Mouse (Mus musculus): ENCODE measurements around the gene Whamm. TPM values are rescaled to one million over a fixed set of nuclear protein-coding genes. Genes with fewer than 3 reads are reported as not detected.

Whamm gene
- total and polyA plus RNA-seq, 3 experiments: 23.6 to 40.6 (median 25.3) TPM

DNA sequence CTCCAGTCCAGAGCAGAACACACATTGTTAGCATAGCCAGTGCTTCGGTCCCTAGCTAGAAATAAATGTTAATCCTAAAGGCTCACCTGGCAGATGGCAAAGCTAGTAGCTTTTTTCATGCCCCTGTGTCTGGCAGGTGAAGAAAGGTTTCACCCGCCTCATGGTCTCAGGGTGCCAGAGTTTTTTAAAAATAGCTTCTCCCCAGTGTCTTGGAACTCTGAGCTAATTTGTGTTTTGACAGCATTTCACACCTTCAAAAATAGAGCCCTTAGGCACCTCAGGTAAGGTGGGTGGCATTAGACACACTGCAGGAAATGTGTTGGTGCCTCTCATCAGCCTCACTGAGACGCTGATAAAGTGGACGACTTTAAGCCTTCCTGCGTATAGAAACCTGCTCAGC lies 24.0 kb downstream of the Whamm start:
- H3K4me1 ChIP-seq (ENCODE audit: insufficient read depth, low read depth, low read length): no peaks in the 10 kb centered on the region
- ATAC-seq (ENCODE audit: extremely low read depth, insufficient number of reproducible peaks, low FRiP score, poor library complexity, severe bottlenecking) (no peak), DNase-seq (ENCODE audit: low spot score) (no peak)
- no peaks in the 10 kb centered on the region for H3K9me3 ChIP-seq (replicated peaks)
- no peaks in the 10 kb centered on the region for H3K27me3 ChIP-seq (ENCODE audit: insufficient read depth, low read length)
- H3K36me3 ChIP-seq (replicated peaks): peaks cover 100% of the 10 kb centered on the region
- no peak for TF ChIP-seq GATA2 (IDR thresholded peaks at IDR 0.05; ENCODE audit: borderline replicate concordance, low read depth, low read length)
- no peak for TF ChIP-seq POLR2AphosphoS5 (IDR thresholded peaks at IDR 0.05; ENCODE audit: insufficient replicate concordance, low read depth, low read length)
- TF ChIP-seq GATA1 (IDR thresholded peaks at IDR 0.05; ENCODE audit: borderline replicate concordance, low read length): no peak
- no peak for TF ChIP-seq CTCF (IDR thresholded peaks at IDR 0.05; ENCODE audit: low read depth, low read length)
- no peak for TF ChIP-seq TAL1 (conservative IDR thresholded peaks at IDR 0.05; ENCODE audit: low read depth, low read length)
- no peak overlapping the region for H3K4me3 ChIP-seq (ENCODE audit: low read depth, low read length)

DNA sequence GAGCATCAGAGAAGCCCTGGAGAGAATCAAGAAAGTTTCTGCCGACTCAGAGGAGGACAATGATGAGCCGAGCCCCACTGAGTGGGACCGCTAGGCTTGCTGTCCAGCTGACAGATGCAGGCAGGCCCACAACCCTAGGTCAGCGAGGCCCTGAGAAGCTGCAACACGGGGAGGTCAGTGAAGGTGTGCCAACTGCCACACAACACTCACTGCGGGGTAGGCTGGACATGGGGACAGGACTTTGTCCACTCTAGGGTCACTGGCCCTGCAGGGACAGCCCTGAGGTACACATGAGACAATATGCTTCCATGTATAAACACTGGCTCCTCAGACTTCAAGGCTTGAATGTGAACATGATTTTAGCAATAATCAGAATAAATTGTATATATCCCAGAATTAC lies 25.0 kb downstream of the Whamm start:
- no peaks in the 10 kb centered on the region for H3K9me3 ChIP-seq (replicated peaks)
- ATAC-seq (ENCODE audit: extremely low read depth, insufficient number of reproducible peaks, low FRiP score, poor library complexity, severe bottlenecking): no peak
- TF ChIP-seq POLR2AphosphoS5 (IDR thresholded peaks at IDR 0.05; ENCODE audit: insufficient replicate concordance, low read depth, low read length) (no peak), GATA2 (IDR thresholded peaks at IDR 0.05; ENCODE audit: borderline replicate concordance, low read depth, low read length) (no peak), CTCF (IDR thresholded peaks at IDR 0.05; ENCODE audit: low read depth, low read length) (no peak), GATA1 (IDR thresholded peaks at IDR 0.05; ENCODE audit: borderline replicate concordance, low read length) (no peak), TAL1 (conservative IDR thresholded peaks at IDR 0.05; ENCODE audit: low read depth, low read length) (no peak)
- H3K4me1 ChIP-seq (ENCODE audit: insufficient read depth, low read depth, low read length): no peaks in the 10 kb centered on the region
- H3K27me3 ChIP-seq (ENCODE audit: insufficient read depth, low read length): no peaks in the 10 kb centered on the region
- H3K4me3 ChIP-seq (ENCODE audit: low read depth, low read length): no peak overlapping the region
- no peak for DNase-seq (ENCODE audit: low spot score)
- H3K36me3 ChIP-seq (replicated peaks): peaks cover 92% of the 10 kb centered on the region

DNA sequence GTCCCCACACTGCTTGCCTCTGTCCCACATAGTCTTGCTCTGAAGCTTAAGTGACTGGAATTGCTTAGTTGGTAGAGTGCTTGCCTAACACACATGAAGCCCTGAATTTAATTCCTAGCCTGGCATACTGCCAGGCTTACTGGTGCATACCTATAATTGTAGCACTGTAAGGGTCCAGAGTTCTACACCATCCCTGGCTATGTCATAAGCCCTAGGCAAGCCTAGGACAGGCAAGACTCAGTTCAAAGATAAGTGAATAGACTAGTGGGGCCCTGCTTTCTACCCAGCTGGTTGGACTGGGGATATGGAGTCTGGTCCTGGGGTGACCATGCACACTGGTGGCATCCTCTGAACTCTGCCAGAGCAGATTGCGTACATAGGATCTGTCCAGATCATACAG lies 26.6 kb downstream of the Whamm start:
- DNase-seq (ENCODE audit: low spot score): no peak
- Histone ChIP-seq H3K4me1 (ENCODE audit: insufficient read depth, low read depth, low read length) (no peaks in the 10 kb centered on the region), H3K36me3 (replicated peaks) (peaks cover 76% of the 10 kb centered on the region), H3K4me3 (ENCODE audit: low read depth, low read length) (no peak overlapping the region), H3K27me3 (ENCODE audit: insufficient read depth, low read length) (no peaks in the 10 kb centered on the region), H3K9me3 (replicated peaks) (no peaks in the 10 kb centered on the region)
- ATAC-seq (ENCODE audit: extremely low read depth, insufficient number of reproducible peaks, low FRiP score, poor library complexity, severe bottlenecking): no peak
- TF ChIP-seq GATA2 (IDR thresholded peaks at IDR 0.05; ENCODE audit: borderline replicate concordance, low read depth, low read length): no peak
- TF ChIP-seq GATA1 (IDR thresholded peaks at IDR 0.05; ENCODE audit: borderline replicate concordance, low read length): no peak
- TF ChIP-seq TAL1 (conservative IDR thresholded peaks at IDR 0.05; ENCODE audit: low read depth, low read length): no peak
- TF ChIP-seq POLR2AphosphoS5 (IDR thresholded peaks at IDR 0.05; ENCODE audit: insufficient replicate concordance, low read depth, low read length): no peak
- no peak for TF ChIP-seq CTCF (IDR thresholded peaks at IDR 0.05; ENCODE audit: low read depth, low read length)

DNA sequence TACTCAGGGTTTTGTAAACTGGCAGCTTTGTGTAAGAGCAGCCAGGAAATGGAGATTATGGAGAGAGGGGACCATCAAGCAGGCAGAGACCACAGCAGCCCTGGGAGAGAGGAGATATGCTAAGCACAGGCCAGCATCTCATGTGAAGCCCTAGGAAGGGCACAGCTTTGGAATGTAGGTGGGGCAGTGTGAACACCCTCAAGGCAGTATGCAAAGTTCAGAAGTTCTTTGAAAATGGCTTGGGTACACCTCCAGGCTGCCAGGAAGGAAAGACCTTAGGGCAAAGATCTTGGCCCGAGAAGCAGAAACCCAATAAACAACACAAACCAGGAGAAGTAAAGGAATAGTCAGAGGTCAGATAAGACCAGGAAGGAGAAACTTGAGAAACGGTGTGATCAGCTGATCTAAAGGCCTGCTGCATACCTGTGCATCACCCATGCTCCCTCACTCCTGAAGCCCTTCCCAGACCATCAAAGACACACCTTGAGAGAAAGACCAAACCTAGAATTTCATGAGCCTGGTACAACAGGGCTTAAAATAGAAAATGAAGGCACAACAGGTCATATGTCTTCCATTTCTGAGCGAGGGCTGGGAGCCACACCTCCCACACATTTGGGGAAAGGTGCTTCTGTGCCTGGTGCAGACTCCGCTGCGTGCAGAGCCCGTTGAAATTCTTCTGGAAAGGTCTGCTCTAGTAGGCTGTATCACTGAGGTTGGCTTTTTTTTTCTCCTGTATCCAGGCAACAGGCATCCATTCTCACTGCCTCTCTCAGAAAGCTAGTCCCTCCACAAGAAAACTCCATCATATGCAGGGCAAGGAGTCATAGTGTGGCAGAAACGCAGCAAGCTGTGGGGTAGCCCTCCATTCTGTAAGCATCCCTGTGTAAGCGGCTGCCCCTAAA lies 28.6 kb downstream of the Whamm start:
- H3K9me3 ChIP-seq (replicated peaks): no peaks in the 10 kb centered on the region
- TF ChIP-seq TAL1 (conservative IDR thresholded peaks at IDR 0.05; ENCODE audit: low read depth, low read length): no peak
- TF ChIP-seq GATA1 (IDR thresholded peaks at IDR 0.05; ENCODE audit: borderline replicate concordance, low read length): no peak
- TF ChIP-seq CTCF (IDR thresholded peaks at IDR 0.05; ENCODE audit: low read depth, low read length): no peak
- TF ChIP-seq POLR2AphosphoS5 (IDR thresholded peaks at IDR 0.05; ENCODE audit: insufficient replicate concordance, low read depth, low read length): no peak
- TF ChIP-seq GATA2 (IDR thresholded peaks at IDR 0.05; ENCODE audit: borderline replicate concordance, low read depth, low read length): no peak
- peaks cover 63% of the 10 kb centered on the region for H3K36me3 ChIP-seq (replicated peaks)
- H3K4me1 ChIP-seq (ENCODE audit: insufficient read depth, low read depth, low read length): no peaks in the 10 kb centered on the region
- no peaks in the 10 kb centered on the region for H3K27me3 ChIP-seq (ENCODE audit: insufficient read depth, low read length)
- no peak overlapping the region for H3K4me3 ChIP-seq (ENCODE audit: low read depth, low read length)
- ATAC-seq (ENCODE audit: extremely low read depth, insufficient number of reproducible peaks, low FRiP score, poor library complexity, severe bottlenecking) (no peak), DNase-seq (ENCODE audit: low spot score) (no peak)

DNA sequence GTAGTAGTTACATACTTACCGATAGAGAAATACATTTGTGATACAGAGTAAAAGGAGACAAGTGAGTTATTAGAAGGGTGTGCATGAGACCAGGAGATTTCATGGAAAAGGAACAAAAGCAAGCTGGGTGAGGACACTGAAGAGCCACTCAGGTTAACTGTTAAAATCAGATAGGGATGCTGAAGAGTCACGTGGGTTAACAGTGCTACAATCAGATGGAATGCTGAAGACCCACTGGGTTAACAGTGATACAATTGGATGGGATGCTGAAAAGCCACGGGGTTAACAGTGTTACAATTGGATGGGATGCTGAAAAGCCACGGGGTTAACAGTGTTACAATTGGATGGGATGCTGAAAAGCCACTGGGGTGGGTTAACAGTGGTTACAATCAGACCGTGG lies 33.9 kb downstream of the Whamm start:
- ATAC-seq (ENCODE audit: extremely low read depth, insufficient number of reproducible peaks, low FRiP score, poor library complexity, severe bottlenecking): no peak
- peaks cover 49% of the 10 kb centered on the region for H3K36me3 ChIP-seq (replicated peaks)
- H3K9me3 ChIP-seq (replicated peaks): no peaks in the 10 kb centered on the region
- no peak overlapping the region for H3K4me3 ChIP-seq (ENCODE audit: low read depth, low read length)
- no peak for TF ChIP-seq GATA2 (IDR thresholded peaks at IDR 0.05; ENCODE audit: borderline replicate concordance, low read depth, low read length)
- no peak for DNase-seq (ENCODE audit: low spot score)
- H3K4me1 ChIP-seq (ENCODE audit: insufficient read depth, low read depth, low read length): peaks cover 20% of the 10 kb centered on the region
- H3K27me3 ChIP-seq (ENCODE audit: insufficient read depth, low read length): no peaks in the 10 kb centered on the region

DNA sequence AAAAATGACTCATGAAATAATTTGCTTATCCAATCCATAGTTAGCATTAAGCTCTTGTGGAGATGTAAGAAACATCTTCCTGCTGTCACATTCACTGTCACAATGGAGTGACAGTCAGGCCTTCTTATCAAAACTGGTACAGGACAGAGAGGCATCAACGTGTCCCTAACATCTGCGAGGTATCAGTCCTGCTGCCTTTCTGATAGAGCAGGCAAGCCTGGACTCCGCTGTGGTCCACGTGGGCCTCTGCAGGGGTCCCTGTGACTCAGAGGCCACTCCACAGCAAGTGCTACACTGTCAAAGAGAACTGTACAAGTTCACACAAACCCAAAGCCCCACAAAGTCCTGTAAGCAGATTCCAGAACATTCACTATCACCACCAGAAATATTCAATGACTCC lies 34.4 kb downstream of the Whamm start:
- TF ChIP-seq CTCF (IDR thresholded peaks at IDR 0.05; ENCODE audit: low read depth, low read length): no peak
- TF ChIP-seq TAL1 (conservative IDR thresholded peaks at IDR 0.05; ENCODE audit: low read depth, low read length): peak; percentile 28
- ATAC-seq (ENCODE audit: extremely low read depth, insufficient number of reproducible peaks, low FRiP score, poor library complexity, severe bottlenecking) (peak; percentile 75), DNase-seq (ENCODE audit: low spot score) (peak; percentile 9)
- peaks cover 20% of the 10 kb centered on the region for H3K4me1 ChIP-seq (ENCODE audit: insufficient read depth, low read depth, low read length)
- H3K36me3 ChIP-seq (replicated peaks): peaks cover 51% of the 10 kb centered on the region
- no peak overlapping the region for H3K4me3 ChIP-seq (ENCODE audit: low read depth, low read length)
- H3K9me3 ChIP-seq (replicated peaks): no peaks in the 10 kb centered on the region
- no peaks in the 10 kb centered on the region for H3K27me3 ChIP-seq (ENCODE audit: insufficient read depth, low read length)

All from G1E (cell line).